Mouse (Mus musculus) inflammation-experienced regulatory T-cells (primary cell): ENCODE data around the gene Zfp445. TPM values are rescaled to one million over a fixed set of nuclear protein-coding genes. Genes with fewer than 3 reads are reported as not detected.

Experiments
- polyA plus RNA-seq, 2 experiments: library from polyadenylated mRNA; unstranded; fragments of 100-300 nt; shearing (Covaris generic); gene quantifications; one replicate each; pipeline ENCODE4 v1.2.1; 2017

Gene Zfp445
- 10 to 100 TPM; 49.3 to 58.1 TPM for polyA plus RNA-seq

DNA sequence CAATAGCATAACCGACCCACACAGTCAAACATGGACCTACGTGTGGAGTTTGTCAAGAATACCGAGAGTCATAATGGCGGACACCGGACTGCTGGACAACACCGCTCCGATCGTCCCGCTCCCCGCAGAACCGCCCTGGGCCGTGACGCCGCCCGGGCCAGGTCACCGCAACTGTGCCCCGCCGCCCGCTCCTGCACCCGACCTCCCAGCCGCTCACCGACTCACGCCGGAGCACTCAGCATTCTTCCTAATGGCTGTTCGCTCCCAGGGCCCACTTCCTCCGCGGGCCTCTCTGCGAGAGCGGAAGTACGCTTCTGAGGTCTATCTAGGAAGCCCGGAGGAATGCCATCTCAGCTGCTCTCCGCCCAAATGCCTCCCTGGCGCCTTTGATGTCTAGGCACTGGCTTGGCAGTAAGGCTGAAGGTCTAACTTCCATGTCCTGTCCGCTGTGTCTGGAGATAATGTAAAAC, at the start of gene Zfp445:
Gene Zfp445, minus strand, starts transcription at position 310 of the 470 bp plus-strand sequence.

DNA sequence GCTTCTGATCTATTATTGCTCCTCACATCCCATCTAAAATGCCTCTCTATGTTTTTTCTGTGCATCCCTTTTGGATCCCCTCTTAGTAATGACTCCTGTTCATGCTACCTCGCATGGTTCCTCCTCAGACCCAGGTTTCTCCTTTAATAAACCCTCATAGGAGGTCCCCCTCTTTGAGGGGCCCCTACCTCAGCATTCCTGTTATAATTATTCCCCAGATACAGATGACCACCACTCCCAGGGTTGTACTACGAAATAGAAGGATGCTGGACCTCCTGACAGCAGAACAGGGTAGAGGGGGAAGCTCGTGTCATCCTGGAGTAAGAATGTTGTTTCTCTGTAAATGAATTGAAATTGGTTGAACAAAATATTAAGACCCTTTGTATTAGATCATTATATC, 19.6 kb upstream of the Zfp445 start, which contains the start of gene Zkscan7:
Gene Zkscan7, plus strand, starts transcription at position 301 of the 400 bp plus-strand sequence.

DNA sequence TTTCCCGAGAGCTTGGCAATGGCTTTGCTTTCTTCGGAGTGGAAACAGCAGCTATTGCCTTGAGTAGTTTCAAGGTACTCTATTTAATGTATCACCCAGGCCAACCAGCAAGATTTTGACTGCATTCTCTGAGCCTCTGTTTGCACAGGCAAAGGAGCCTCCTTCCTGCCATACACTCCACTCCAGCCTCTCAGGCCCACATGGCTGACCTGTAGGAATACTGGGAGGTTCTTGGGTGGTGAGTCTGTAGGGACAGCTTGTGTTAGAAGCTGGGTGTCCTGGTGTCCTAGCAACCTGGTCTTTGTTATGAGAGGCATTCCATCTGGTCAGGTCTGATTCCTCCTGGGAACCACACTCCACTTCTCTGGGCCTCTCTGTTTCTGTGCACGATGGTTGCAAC, 22.0 kb downstream of the Zfp445 start, which contains the start of gene Gm35549:
Gene Gm35549, minus strand, starts transcription at position 276 of the 400 bp plus-strand sequence.

DNA sequence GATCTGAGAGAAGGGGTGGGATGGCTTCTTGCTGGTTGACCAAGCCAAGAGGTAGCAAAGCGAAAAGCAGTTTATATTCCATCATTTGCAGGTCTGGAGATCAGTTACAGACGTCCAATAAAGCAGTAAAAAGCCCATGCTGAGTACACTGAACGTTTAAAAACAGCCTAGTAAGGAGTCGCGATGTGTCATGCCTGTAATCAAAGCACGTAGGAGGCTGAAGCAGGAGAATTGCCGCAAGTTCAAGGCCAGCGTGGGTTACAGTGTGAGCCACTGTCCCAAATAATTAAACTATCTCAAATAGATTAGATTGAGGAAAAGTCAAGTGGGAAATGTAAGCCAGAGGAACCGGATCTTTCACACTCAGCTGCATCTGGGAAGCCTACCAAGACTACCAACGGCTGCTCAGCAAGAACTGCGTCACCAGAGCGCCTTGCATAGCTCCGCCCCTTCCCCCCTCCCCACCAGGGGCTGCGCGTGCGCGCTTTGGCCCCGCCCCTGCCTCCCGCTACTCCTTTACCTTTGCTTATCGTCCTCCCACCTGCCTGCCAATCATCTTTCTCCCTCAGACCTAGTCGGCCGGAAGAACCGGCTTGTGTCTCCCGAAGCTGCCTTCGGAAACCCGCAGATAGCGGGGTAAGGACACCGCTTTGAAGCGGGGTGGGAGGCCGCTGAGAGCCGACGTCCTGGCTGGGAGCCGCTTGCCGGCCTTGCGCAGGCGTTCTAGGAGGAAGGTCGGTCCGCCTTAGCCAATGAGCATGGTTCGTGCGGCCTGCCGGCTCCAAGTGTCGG, 60.6 kb downstream of the Zfp445 start, which contains the start of gene Tcaim:
Gene Tcaim, plus strand, starts transcription at position 487 of the 792 bp plus-strand sequence.

Other genes with a start within 250 kb of the Zfp445 start
- gene Topaz1, start 118.7 kb downstream of the Zfp445 start, polyA plus RNA-seq = under 1 TPM in 1 of 2 experiments, not detected in 1; 0.07 TPM
- 10 to 100 TPM; 18.1 to 20.6 TPM for gene Tcaim, start 60.5 kb downstream of the Zfp445 start, polyA plus RNA-seq
- 1 to 10 TPM in 1 of 2 experiments, under 1 TPM in 1; 0.94 to 1.7 TPM for gene Gm35549, start 22.0 kb downstream of the Zfp445 start, polyA plus RNA-seq
- 10 to 100 TPM in 1 of 2 experiments, 1 to 10 TPM in 1; 6.6 to 10.3 TPM for gene Zkscan7, start 19.7 kb upstream of the Zfp445 start, polyA plus RNA-seq
- gene Zfp105, start 57.1 kb upstream of the Zfp445 start, polyA plus RNA-seq = not detected
- gene 1110059G10Rik, start 85.0 kb upstream of the Zfp445 start, polyA plus RNA-seq = 10 to 100 TPM; 28.2 to 36.6 TPM
- gene Kif15, start 85.0 kb upstream of the Zfp445 start, polyA plus RNA-seq = 1 to 10 TPM; 4.9 to 7.1 TPM
- gene Tmem42, start 155.3 kb upstream of the Zfp445 start, polyA plus RNA-seq = 10 to 100 TPM; 30.8 to 33.6 TPM
- 1 to 10 TPM in 1 of 2 experiments, under 1 TPM in 1; 0.80 to 5.8 TPM for gene Tgm4, start 168.7 kb upstream of the Zfp445 start, polyA plus RNA-seq
- gene Zdhhc3, start 247.2 kb upstream of the Zfp445 start, polyA plus RNA-seq = 10 to 100 TPM; 64.8 to 69.8 TPM
- 10 to 100 TPM; 83.1 to 95.3 TPM for gene Exosc7, start 247.2 kb upstream of the Zfp445 start, polyA plus RNA-seq